Mouse (Mus musculus) intestine, postnatal 0 days (tissue): ENCODE data around the gene Cubn. TPM values are rescaled to one million over a fixed set of nuclear protein-coding genes. Genes with fewer than 3 reads are reported as not detected.
A peak's percentile ranks its signal among the peaks of the same experiment; 100 is the strongest.

Experiments
- ATAC-seq: fragments of 200-750 bp; cut with Nextera tagmentation; 2 replicates; pipeline ENCODE4 v1.8.0; 2017; ENCODE audit warnings: mild to moderate bottlenecking, moderate TSS enrichment, moderate library complexity
- H3K27ac ChIP-seq: fragments of 300-500 bp; sonication (generic); 2 replicates; pipeline ENCODE4 v1.5.1; 2014; ENCODE audit warnings: mild to moderate bottlenecking, low read depth, low read length, moderate library complexity
- H3K27me3 ChIP-seq: fragments of 300-500 bp; sonication (generic); replicated peaks from 2 replicates; pipeline ENCODE4 v1.6.1; 2014; ENCODE audit warnings: low read length, mixed read lengths; ENCODE audit not compliant: control insufficient read depth, insufficient read depth
- H3K36me3 ChIP-seq: fragments of 300-500 bp; sonication (generic); 2 replicates; pipeline ENCODE4 v1.6.1; 2014; ENCODE audit warnings: mild to moderate bottlenecking, moderate library complexity; ENCODE audit not compliant: control insufficient read depth, insufficient read depth
- H3K4me1 ChIP-seq: fragments of 300-500 bp; sonication (generic); replicated peaks from 2 replicates; pipeline ENCODE4 v1.6.1; 2014; ENCODE audit warnings: antibody characterized with exemption, low read length, mixed read lengths; ENCODE audit not compliant: control insufficient read depth, insufficient read depth
- H3K4me2 ChIP-seq: fragments of 300-500 bp; sonication (generic); replicated peaks from 2 replicates; pipeline ENCODE4 v1.6.1; 2014; ENCODE audit warnings: low read depth, mild to moderate bottlenecking, moderate library complexity
- H3K4me3 ChIP-seq: fragments of 300-500 bp; sonication (generic); 2 replicates; pipeline ENCODE4 v1.5.1; 2014; ENCODE audit warnings: low read depth, low read length
- H3K9ac ChIP-seq: fragments of 300-500 bp; sonication (generic); 2 replicates; pipeline ENCODE4 v1.6.1; 2014; ENCODE audit warnings: mild to moderate bottlenecking, low read depth, low read length
- H3K9me3 ChIP-seq: fragments of 300-500 bp; sonication (generic); 2 replicates; pipeline ENCODE4 v1.6.1; 2016; ENCODE audit warnings: mixed run types; ENCODE audit not compliant: control insufficient read depth
- CTCF ChIP-seq: sonication (generic); IDR thresholded peaks from 2 replicates; pipeline ENCODE4 v1.5.1; 2016; ENCODE audit warnings: low read depth, mild to moderate bottlenecking, control low read depth, antibody characterized with exemption, moderate library complexity
- WGBS: fragments of 180-500 bp; shearing (Covaris S2); extraction: QIAGEN DNeasy Blood & Tissue Kit; methylation state at CpG from one replicate; pipeline ENCODE4 v1.1.7; 2014; 5-methylcytosine and 5-hydroxymethylcytosine counted together
- polyA plus RNA-seq: library from polyadenylated mRNA; unstranded; fragments of >200 nt; fragmentation: Nextera tagmentation; extraction: Ambion mirVana; gene quantifications from 2 replicates; pipeline ENCODE4 v1.2.1, GENCODE M21; 2015

The Cubn gene
- polyA plus RNA-seq, 1 experiment from 2014 or later = 32.1 TPM

GRCm38 (mm10) chr2:13407272-13407671, 84.3 kb downstream of the Cubn start:
- WGBS = 40% methylated on average over 5 of the region's 5 CpGs
- H3K4me2 ChIP-seq = no peak overlapping the region
- TF ChIP-seq CTCF = no peak
- no peak overlapping the region for H3K4me3 ChIP-seq
- H3K9me3 ChIP-seq = no peaks in the 10 kb centered on the region
- no peak overlapping the region for H3K9ac ChIP-seq
- no peaks in the 10 kb centered on the region for H3K27me3 ChIP-seq
- no peaks in the 10 kb centered on the region for H3K4me1 ChIP-seq
- no peak for ATAC-seq
- H3K27ac ChIP-seq = no peak overlapping the region
- H3K36me3 ChIP-seq = no peaks in the 10 kb centered on the region

- Histone ChIP-seq H3K9ac (no peak overlapping the region), H3K4me3 (no peak overlapping the region), H3K4me2 (no peak overlapping the region), H3K36me3 (no peaks in the 10 kb centered on the region), H3K27ac (no peak overlapping the region), H3K4me1 (no peaks in the 10 kb centered on the region), H3K9me3 (no peaks in the 10 kb centered on the region), H3K27me3 (no peaks in the 10 kb centered on the region)
- no peak for ATAC-seq
- WGBS = 76% methylated on average over 5 of the region's 5 CpGs
- TF ChIP-seq CTCF = no peak
Observed at GRCm38 (mm10) chr2:13404986-13405678, 86.5 kb downstream of the Cubn start.

GRCm38 (mm10) chr2:13400831-13401230, 90.8 kb downstream of the Cubn start:
- H3K9me3 ChIP-seq = no peaks in the 10 kb centered on the region
- WGBS = 89% methylated on average over 6 of the region's 6 CpGs
- H3K36me3 ChIP-seq = no peaks in the 10 kb centered on the region
- ATAC-seq = no peak
- H3K4me3 ChIP-seq = no peak overlapping the region
- no peaks in the 10 kb centered on the region for H3K4me1 ChIP-seq
- H3K27me3 ChIP-seq = no peaks in the 10 kb centered on the region
- H3K27ac ChIP-seq = no peak overlapping the region
- TF ChIP-seq CTCF = no peak
- no peak overlapping the region for H3K4me2 ChIP-seq
- no peak overlapping the region for H3K9ac ChIP-seq

GRCm38 (mm10) chr2:13399480-13400072, 92.0 kb downstream of the Cubn start:
- H3K27me3 ChIP-seq = no peaks in the 10 kb centered on the region
- TF ChIP-seq CTCF = no peak
- no peak overlapping the region for H3K4me2 ChIP-seq
- no peak overlapping the region for H3K9ac ChIP-seq
- no peak overlapping the region for H3K4me3 ChIP-seq
- 0 out of 2 replicates have a peak, but pooled peaks have one; percentile 18 for ATAC-seq
- no peaks in the 10 kb centered on the region for H3K9me3 ChIP-seq
- WGBS = 73% methylated on average over 5 of the region's 5 CpGs
- no peaks in the 10 kb centered on the region for H3K36me3 ChIP-seq
- no peaks in the 10 kb centered on the region for H3K4me1 ChIP-seq
- no peak overlapping the region for H3K27ac ChIP-seq

GRCm38 (mm10) chr2:13398955-13399354, 92.7 kb downstream of the Cubn start:
- WGBS = 52% methylated on average over 2 of the region's 2 CpGs
- no peaks in the 10 kb centered on the region for H3K36me3 ChIP-seq
- no peaks in the 10 kb centered on the region for H3K27me3 ChIP-seq
- no peak for TF ChIP-seq CTCF
- ATAC-seq = no peak
- no peak overlapping the region for H3K4me3 ChIP-seq
- H3K4me1 ChIP-seq = no peaks in the 10 kb centered on the region
- no peaks in the 10 kb centered on the region for H3K9me3 ChIP-seq
- H3K4me2 ChIP-seq = no peak overlapping the region
- no peak overlapping the region for H3K27ac ChIP-seq
- H3K9ac ChIP-seq = no peak overlapping the region

GRCm38 (mm10) chr2:13398551-13398950, 93.1 kb downstream of the Cubn start:
- no peak overlapping the region for H3K4me3 ChIP-seq
- ATAC-seq = no peak
- no peak overlapping the region for H3K9ac ChIP-seq
- H3K4me2 ChIP-seq = no peak overlapping the region
- no peak for TF ChIP-seq CTCF
- H3K9me3 ChIP-seq = no peaks in the 10 kb centered on the region
- H3K27ac ChIP-seq = no peak overlapping the region
- no peaks in the 10 kb centered on the region for H3K36me3 ChIP-seq
- no peaks in the 10 kb centered on the region for H3K4me1 ChIP-seq
- WGBS = 72% methylated on average over 4 of the region's 4 CpGs
- no peaks in the 10 kb centered on the region for H3K27me3 ChIP-seq
